Comparison of ENCODE assay signal across 11 mouse cellular contexts in genomic region chr5:37557274-37557815, GRCm38 (mm10).
DNase-seq lines count a peak whose midpoint lies in the region; ATAC-seq and TF ChIP-seq lines count a peak whose summit lies in the region.
"Had no signal": no experiment of that assay in that cellular context is flagged by ENCODE, and none has a peak within 500 bp of the region (broad histone marks: within the 10 kb centered on the region; RNA-seq: fewer than 3 reads in every experiment).

No protein-coding gene starts in this region.

- peak; percentile 13 for DNase-seq in kidney, postnatal 14 days
- DNase-seq in ZHBTc4 (ENCODE audit: low read depth, low spot score) = peak; percentile 35
- peak; percentile 57 for DNase-seq in embryonic facial prominence, embryonic 14.5 days (ENCODE audit: low spot score)
- DNase-seq in right cerebral cortex, postnatal 25 days = no peak
- DNase-seq: cerebellum, adult 18-20 months; lung, adult 18-20 months had no signal

- TF ChIP-seq POLR2A in myocyte (IDR thresholded peaks at IDR 0.05; ENCODE audit: insufficient read length, low read depth) = no peak

- no peak overlapping the region for H3K27ac ChIP-seq in kidney, embryonic 14.5 days (ENCODE audit: low read depth, low read length)
- H3K27ac ChIP-seq in embryonic facial prominence, embryonic 14.5 days (replicated peaks; ENCODE audit: low read depth, low read length) = no peak overlapping the region
- H3K27ac ChIP-seq: heart, embryonic 13.5 days; left cerebral cortex, adult 2 months had no signal

- H3K27me3 ChIP-seq in kidney, embryonic 14.5 days (ENCODE audit: control insufficient read depth, insufficient read depth, low read length) = no peaks in the 10 kb centered on the region
- no peaks in the 10 kb centered on the region for H3K27me3 ChIP-seq in embryonic facial prominence, embryonic 14.5 days (replicated peaks; ENCODE audit: control insufficient read depth, insufficient read depth, low read length)
- no peaks in the 10 kb centered on the region for H3K27me3 ChIP-seq in myocyte (ENCODE audit: control insufficient read depth, insufficient read depth, insufficient read length)
- H3K27me3 ChIP-seq: heart, embryonic 13.5 days had no signal

- H3K36me3 ChIP-seq in kidney, embryonic 14.5 days (ENCODE audit: control insufficient read depth, insufficient read depth, low read length) = no peaks in the 10 kb centered on the region
- no peaks in the 10 kb centered on the region for H3K36me3 ChIP-seq in embryonic facial prominence, embryonic 14.5 days (ENCODE audit: control insufficient read depth, insufficient read depth, low read length)
- no peaks in the 10 kb centered on the region for H3K36me3 ChIP-seq in myocyte (ENCODE audit: control insufficient read depth, insufficient read depth)
- H3K36me3 ChIP-seq: heart, embryonic 13.5 days had no signal

- no peak overlapping the region for H3K4me3 ChIP-seq in kidney, embryonic 14.5 days (ENCODE audit: low read length)
- H3K4me3 ChIP-seq in embryonic facial prominence, embryonic 14.5 days (ENCODE audit: low read depth, low read length) = no peak overlapping the region
- H3K4me3 ChIP-seq in myocyte = no peak overlapping the region
- H3K4me3 ChIP-seq: heart, embryonic 13.5 days; left cerebral cortex, adult 2 months had no signal

- no peak overlapping the region for H3K4me2 ChIP-seq in kidney, embryonic 14.5 days (replicated peaks; ENCODE audit: low read depth, low read length)
- no peak overlapping the region for H3K4me2 ChIP-seq in embryonic facial prominence, embryonic 14.5 days (ENCODE audit: low read depth, low read length)
- H3K4me2 ChIP-seq in myocyte (ENCODE audit: low read depth) = no peak overlapping the region
- H3K4me2 ChIP-seq: heart, embryonic 13.5 days had no signal

- 58% methylated on average over 6 of the region's 6 CpGs for WGBS in kidney, embryonic 14.5 days
- whole genome bisulfite sequencing in embryonic facial prominence, embryonic 14.5 days = 58% methylated on average over 6 of the region's 6 CpGs

- H3ac ChIP-seq in myocyte (ENCODE audit: control insufficient read depth, insufficient read length) = no peak overlapping the region

- ATAC-seq in kidney, embryonic 14.5 days (ENCODE audit: low FRiP score, low TSS enrichment) = no peak
- ATAC-seq in embryonic facial prominence, embryonic 14.5 days (ENCODE audit: low read depth) = no peak
- ATAC-seq in megakaryocyte-erythroid progenitor cell, adult 5-6 weeks (replicated peaks; ENCODE audit: low FRiP score, low TSS enrichment, poor library complexity, severe bottlenecking) = no peak

- no peak overlapping the region for H3K9ac ChIP-seq in kidney, embryonic 14.5 days (ENCODE audit: low read depth, low read length)
- H3K9ac ChIP-seq in embryonic facial prominence, embryonic 14.5 days (ENCODE audit: low read depth, low read length) = no peak overlapping the region
- H3K9ac ChIP-seq: heart, embryonic 13.5 days had no signal

- H3K9me3 ChIP-seq in kidney, embryonic 14.5 days (ENCODE audit: control insufficient read depth, low read length) = no peaks in the 10 kb centered on the region
- H3K9me3 ChIP-seq in embryonic facial prominence, embryonic 14.5 days (ENCODE audit: control insufficient read depth, low read length) = no peaks in the 10 kb centered on the region
- H3K9me3 ChIP-seq: heart, embryonic 13.5 days had no signal

- no peaks in the 10 kb centered on the region for H3K79me2 ChIP-seq in myocyte (ENCODE audit: control insufficient read depth, insufficient read depth)

- H3K4me1 ChIP-seq in kidney, embryonic 14.5 days (ENCODE audit: control insufficient read depth, insufficient read depth, low read length) = no peaks in the 10 kb centered on the region
- H3K4me1 ChIP-seq in embryonic facial prominence, embryonic 14.5 days (ENCODE audit: control insufficient read depth, insufficient read depth, low read length) = no peaks in the 10 kb centered on the region
- H3K4me1 ChIP-seq: heart, embryonic 13.5 days had no signal

TF ChIP-seq in myocyte, 11 proteins besides CTCF, POLR2A, EP300 and RAD21:
- TF ChIP-seq MYOD1 (IDR thresholded peaks at IDR 0.05; ENCODE audit: control insufficient read depth in 1 of 3, insufficient read length in 2 of 3, low read depth in 2 of 3) = no peak
- peak; percentile 34 for TF ChIP-seq REST (IDR thresholded peaks at IDR 0.05; ENCODE audit: insufficient read depth, insufficient read length)
